Mouse (Mus musculus) thymus, postnatal 25 days (tissue): ENCODE results near the gene Rnaseh1.
A peak's percentile ranks its signal among the peaks of the same experiment; 100 is the strongest.

Experiments
- DNase-seq: peaks from one replicate; pipeline ENCODE4 v3.0.0; 2022

Gene Rnaseh1

GRCm38 (mm10) chr12:28674038-28674720, 24.8 kb downstream of the Rnaseh1 start:
- no peak for DNase-seq

DNA sequence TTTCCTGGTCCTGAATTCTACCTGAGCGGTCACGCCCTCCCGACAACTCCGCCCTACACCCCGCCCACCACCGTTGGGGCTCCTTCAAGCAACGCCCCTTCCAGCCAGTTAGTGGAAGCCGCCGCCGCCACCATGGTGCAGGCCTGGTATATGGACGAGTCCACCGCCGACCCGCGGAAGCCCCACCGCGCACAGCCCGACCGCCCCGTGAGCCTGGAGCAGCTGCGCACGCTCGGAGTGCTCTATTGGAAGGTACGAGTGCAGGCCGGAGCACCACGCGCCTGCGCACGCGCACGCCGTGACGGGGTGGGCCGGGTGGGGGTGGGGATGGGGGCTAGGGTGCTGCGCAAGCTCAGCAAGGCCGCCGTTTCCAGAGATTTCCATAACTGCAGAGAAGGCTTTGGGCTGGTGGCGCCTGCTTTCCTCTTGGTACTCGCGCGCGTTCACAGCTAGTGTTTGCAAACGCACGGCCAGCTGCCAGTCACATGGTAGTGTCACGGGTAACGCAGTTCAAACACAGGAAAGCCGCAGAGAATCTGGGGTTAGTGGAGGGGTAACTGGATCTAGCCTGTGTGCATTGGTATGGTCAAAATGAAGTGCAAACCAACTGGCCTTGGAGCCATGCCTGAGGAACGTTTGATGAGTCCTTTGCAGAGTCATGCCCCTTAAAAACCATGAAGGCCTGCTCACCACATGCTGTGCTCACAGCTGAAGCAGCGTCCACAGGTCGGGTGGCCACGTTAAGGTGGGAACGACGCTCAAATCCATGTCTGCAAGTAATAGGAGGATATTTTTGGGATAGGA, 25.9 kb downstream of the Rnaseh1 start, which contains the start of gene Adi1:
Gene Adi1 (plus strand): TSS at position 111 of the 804 bp plus-strand sequence.
- peak; percentile 82 for DNase-seq

GRCm38 (mm10) chr12:28675925-28676209, 26.5 kb downstream of the Rnaseh1 start:
- DNase-seq = no peak

DNA sequence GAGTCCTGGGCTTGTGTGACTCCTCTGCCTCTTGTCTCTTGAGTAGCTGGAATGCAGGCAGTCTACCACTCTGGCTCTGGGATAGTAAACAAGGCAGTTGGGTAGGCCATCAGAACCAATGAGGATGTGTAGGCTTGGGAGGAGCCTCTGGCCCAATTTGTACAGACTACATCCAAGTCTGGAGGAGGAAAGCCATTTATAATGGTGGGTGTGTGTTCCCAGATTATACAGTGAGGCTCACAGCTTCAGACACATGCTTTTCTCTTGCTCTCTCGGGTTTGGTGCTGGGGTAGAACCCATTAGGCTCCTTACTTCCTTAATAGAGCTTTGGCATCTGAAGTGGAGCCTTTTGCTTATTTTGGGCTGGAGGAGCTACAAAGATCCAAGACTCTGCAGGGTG, 35.3 kb downstream of the Rnaseh1 start:
- no peak for DNase-seq

DNA sequence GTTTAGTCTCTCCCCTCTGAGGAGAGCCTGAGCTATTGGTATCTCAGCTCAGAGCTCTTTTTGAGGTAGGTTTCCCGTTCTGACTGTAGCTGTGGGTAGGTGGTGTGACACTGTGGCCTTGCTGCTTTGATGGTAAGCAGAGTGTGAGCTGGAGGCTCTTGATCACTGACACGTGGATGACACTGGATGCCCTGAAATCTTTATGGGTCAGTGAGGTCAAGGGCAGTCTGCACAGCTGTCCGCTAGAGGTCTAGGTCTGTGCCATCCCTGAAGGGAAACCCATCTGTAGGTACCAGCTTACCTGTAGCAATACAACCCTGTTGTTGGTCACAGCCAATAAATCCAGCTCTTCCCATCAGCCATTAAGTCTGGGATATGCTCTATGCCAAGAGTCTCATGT, 36.4 kb downstream of the Rnaseh1 start:
- DNase-seq = no peak

DNA sequence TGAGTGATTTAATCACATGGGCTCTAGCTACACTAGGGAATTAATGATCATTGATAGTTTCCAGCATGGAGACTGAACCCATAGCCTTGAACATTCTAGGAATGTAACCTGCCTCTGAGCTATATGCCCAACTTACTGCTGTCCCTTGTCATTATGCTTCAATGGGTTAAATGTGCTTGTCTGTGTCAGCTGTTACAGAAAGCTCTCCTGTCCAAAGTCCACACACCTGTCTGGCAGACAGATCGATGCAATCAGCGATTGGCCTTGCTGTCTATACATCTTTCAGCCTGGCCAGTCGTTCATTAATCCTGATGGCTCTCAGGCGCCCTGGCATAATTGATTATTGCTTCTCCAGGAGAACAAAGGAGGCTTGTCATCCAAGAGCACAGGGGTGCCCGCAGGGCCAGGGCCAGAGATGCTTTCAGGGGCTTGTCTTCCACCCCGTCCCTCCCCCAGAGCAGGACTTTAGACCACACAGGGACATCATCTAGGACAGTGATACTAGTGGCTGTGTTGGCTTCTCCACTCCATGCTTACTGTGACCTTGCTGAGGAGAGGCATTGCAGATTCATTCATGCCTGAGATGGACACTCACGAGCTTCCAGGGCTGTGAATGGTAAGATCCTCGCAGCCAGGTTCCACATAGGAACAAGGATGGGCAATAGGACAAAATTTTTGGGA, 36.9 kb downstream of the Rnaseh1 start:
- no peak for DNase-seq

- no peak for DNase-seq
Observed at GRCm38 (mm10) chr12:28688996-28689395, 39.6 kb downstream of the Rnaseh1 start.

DNA sequence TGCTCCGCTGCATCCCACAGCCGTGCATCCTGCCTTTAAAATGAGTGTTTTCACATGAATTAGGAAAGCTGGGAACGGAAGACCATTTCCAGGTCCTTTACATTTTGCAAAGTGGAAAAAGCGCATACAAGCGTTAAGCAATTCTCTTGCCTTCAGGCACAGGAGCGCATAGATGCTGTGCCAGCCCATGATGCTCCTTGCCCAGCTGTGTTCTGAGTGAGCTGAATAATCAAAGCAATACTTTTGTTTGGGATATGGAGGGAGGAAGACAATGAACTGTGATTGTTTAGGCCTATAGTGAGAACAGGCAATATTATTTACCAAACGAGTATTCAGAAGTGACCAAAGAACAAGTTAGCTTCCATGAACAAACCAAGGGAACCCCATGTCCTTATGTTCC, 41.3 kb downstream of the Rnaseh1 start:
- DNase-seq = no peak

GRCm38 (mm10) chr12:28693738-28694137, 44.3 kb downstream of the Rnaseh1 start:
- DNase-seq = no peak

DNA sequence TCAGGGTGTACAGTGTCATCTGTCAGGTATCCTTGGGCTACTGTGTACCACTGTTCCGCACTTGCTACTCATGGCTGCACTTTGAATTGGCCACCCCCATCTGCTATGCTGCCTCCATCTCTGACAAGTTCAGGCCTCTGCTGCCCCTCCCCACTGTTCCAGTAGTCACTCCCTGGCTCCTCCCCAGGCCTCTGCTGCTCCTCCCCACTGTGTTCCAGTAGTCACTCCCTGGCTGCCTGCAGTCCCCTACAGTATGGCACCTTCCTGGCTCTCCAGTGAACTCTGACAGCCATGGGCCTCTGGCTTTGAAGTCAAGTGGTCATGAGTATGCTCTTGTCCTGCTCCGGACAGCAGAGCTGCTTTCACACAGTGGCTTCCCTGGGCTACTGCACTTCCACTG, 44.8 kb downstream of the Rnaseh1 start:
- DNase-seq = no peak

- DNase-seq = no peak
Observed at GRCm38 (mm10) chr12:28694776-28695175, 45.4 kb downstream of the Rnaseh1 start.

DNA sequence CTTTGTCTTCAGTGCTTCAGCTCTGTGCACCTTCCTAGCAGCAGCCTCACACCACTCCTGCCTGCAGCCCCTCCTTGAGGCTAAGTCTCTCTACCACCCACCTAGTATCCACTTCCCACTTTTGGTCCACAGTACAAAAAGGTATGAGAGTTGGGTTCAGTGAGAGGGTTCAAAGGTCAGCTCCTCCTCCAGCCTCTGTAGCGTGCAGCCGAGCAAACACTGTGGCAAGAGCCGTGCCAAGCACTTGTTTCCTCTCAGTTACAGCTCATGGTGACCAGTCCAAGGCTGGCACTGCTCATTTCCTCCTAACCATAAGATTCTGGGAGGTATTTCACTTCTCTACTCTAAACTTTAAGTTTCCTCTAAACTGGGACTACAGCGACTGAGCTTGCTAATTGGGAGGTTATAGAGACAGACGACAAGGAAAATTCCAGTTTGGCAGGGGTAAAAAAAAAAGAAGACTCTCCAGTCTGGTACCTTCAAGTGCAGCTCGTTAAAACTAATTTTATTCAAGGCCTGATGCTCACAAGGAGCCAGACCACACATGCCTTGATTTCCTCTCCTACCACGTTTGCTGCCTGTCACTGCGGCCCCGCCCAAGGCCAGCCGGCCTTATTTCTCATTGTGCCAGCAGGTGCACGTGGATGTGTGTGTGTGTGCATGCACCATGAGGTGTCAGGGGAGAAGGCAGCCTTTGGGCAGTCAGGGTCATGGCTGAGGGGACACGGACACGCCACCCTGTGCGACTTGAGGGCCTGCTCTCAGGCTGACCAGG, 48.6 kb downstream of the Rnaseh1 start:
- no peak for DNase-seq

- no peak for DNase-seq
Observed at GRCm38 (mm10) chr12:28699086-28699485, 49.7 kb downstream of the Rnaseh1 start.

GRCm38 (mm10) chr12:28699656-28700055, 50.3 kb downstream of the Rnaseh1 start:
- DNase-seq = peak; percentile 63

- no peak for DNase-seq
Observed at GRCm38 (mm10) chr12:28700101-28700511, 50.7 kb downstream of the Rnaseh1 start.

DNA sequence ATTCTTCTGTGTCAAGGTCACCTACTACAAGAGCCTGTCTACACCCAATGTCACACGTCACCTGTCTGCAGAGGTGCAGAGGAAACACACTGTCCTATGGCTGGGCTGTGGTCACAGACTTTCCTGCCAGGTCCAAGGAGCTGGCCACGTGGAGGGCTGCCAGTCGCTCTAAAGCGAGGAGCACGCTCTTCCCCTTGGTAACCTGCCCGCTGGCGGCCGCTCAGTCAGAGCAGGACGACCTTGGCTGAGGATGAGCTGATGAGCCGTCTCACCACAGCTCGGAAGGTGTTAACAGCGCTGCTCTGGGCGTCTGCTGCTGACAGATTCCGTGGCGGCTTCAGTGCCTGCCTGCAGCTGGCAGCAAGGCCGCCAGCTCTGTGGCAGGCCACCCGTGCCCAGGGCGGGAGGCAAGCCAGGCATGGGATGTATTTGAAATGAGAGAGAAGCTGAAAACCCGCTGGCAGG, 51.2 kb downstream of the Rnaseh1 start:
- peak; percentile 12 for DNase-seq

- no peak for DNase-seq
Observed at GRCm38 (mm10) chr12:28701302-28701701, 51.9 kb downstream of the Rnaseh1 start.

DNA sequence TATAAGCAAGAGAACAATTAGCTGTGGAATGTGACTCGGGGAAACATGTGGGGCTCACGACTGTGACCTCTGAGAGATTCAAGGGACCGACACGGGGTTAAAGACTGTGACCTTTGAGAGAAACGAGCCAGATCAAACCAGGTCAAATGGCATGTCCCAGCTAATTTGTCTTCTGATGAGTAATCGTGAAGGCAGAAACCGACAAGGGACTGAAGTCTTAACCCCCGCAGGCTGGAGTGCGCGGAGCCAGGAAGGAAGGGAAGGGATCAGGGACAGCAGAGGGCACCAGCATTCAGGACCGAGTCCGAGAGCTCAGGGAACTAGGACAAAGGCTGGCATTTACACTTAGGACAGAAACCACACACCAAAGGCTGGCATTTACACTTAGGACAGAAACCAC, 55.0 kb downstream of the Rnaseh1 start:
- DNase-seq = no peak

- no peak for DNase-seq
Observed at GRCm38 (mm10) chr12:28705204-28705603, 55.8 kb downstream of the Rnaseh1 start.

- DNase-seq = no peak
Observed at GRCm38 (mm10) chr12:28708154-28708553, 58.8 kb downstream of the Rnaseh1 start.
